ENCODE assay signal across 19 mouse cellular contexts in genomic region chr10:18283991-18284390, GRCm38 (mm10). TPM values are rescaled to one million over a fixed set of nuclear protein-coding genes. Genes with fewer than 3 reads are reported as not detected.
DNase-seq lines count a peak whose midpoint lies in the region; ATAC-seq and TF ChIP-seq lines count a peak whose summit lies in the region.
"Had no signal": no experiment of that assay in that cellular context is flagged by ENCODE, and none has a peak within 500 bp of the region (broad histone marks: within the 10 kb centered on the region; RNA-seq: fewer than 3 reads in every experiment).

No protein-coding gene starts in this region.

- no peak for TF ChIP-seq CTCF in kidney, adult 2 months (conservative IDR thresholded peaks at IDR 0.05; ENCODE audit: insufficient read depth, insufficient read length, low read depth, low read length)

- ATAC-seq in midbrain, embryonic 15.5 days (replicated peaks), result no peak
- ATAC-seq: activated CD4-positive, CD25-positive, alpha-beta regulatory T cell, adult 4 months; CD4-positive, CD25-positive, alpha-beta regulatory T cell, adult 4 months; forebrain, embryonic 13.5 days; forebrain, postnatal 0 days had no signal

- DNase-seq in adrenal gland, postnatal 14 days, result peak; percentile 7
- no peak for DNase-seq in adrenal gland, adult 2 months
- peak; percentile 56 for DNase-seq in kidney, adult 2 months
- no peak for DNase-seq in kidney, adult 18-20 months
- DNase-seq in Muller cell, postnatal 12 days (ENCODE audit: inconsistent ontology term), result peak; percentile 7
- DNase-seq in kidney, postnatal 14 days, result peak; percentile 56
- no peak for DNase-seq in ovary, postnatal 14 days (ENCODE audit: low spot score)
- DNase-seq: B cell, adult 2 months; cerebellum, adult 2 months; cerebellum, postnatal 10 days; forebrain, postnatal 0 days; gastrocnemius, postnatal 14 days had no signal

- H3K4me1 ChIP-seq in kidney, adult 2 months (ENCODE audit: control insufficient read depth, insufficient read depth, low read length), result no peaks in the 10 kb centered on the region
- H3K4me1 ChIP-seq in midbrain, embryonic 15.5 days, result no peaks in the 10 kb centered on the region
- H3K4me1 ChIP-seq: embryonic facial prominence, embryonic 10.5 days; forebrain, embryonic 13.5 days; hindbrain, embryonic 13.5 days had no signal

- 72% methylated on average over 5 of the region's 5 CpGs for WGBS in kidney, adult 2 months
- 88% methylated on average over 5 of the region's 5 CpGs for WGBS in midbrain, embryonic 15.5 days

- H3K4me3 ChIP-seq in kidney, adult 2 months (ENCODE audit: insufficient read depth, low read depth, low read length), result no peak overlapping the region
- H3K4me3 ChIP-seq in midbrain, embryonic 15.5 days, result no peak overlapping the region
- H3K4me3 ChIP-seq: embryonic facial prominence, embryonic 10.5 days; forebrain, embryonic 13.5 days; hindbrain, embryonic 13.5 days had no signal

- no peaks in the 10 kb centered on the region for H3K9me3 ChIP-seq in midbrain, embryonic 15.5 days
- H3K9me3 ChIP-seq: embryonic facial prominence, embryonic 10.5 days; forebrain, embryonic 13.5 days; G1E; hindbrain, embryonic 13.5 days had no signal

- TF ChIP-seq POLR2A in kidney, adult 2 months (IDR thresholded peaks at IDR 0.05; ENCODE audit: low read depth, low read length), result no peak

- no peak overlapping the region for H3K4me2 ChIP-seq in midbrain, embryonic 15.5 days
- H3K4me2 ChIP-seq: forebrain, embryonic 13.5 days; hindbrain, embryonic 13.5 days had no signal

- no peak overlapping the region for H3K27ac ChIP-seq in kidney, adult 2 months (ENCODE audit: insufficient read depth, low read depth, low read length)
- H3K27ac ChIP-seq in midbrain, embryonic 15.5 days, result no peak overlapping the region
- H3K27ac ChIP-seq: embryonic facial prominence, embryonic 10.5 days; forebrain, embryonic 13.5 days; hindbrain, embryonic 13.5 days had no signal

- H3K36me3 ChIP-seq in kidney, adult 2 months (ENCODE audit: control insufficient read depth, insufficient read depth, low read length), result no peaks in the 10 kb centered on the region
- no peaks in the 10 kb centered on the region for H3K36me3 ChIP-seq in midbrain, embryonic 15.5 days (replicated peaks)
- H3K36me3 ChIP-seq: embryonic facial prominence, embryonic 10.5 days; G1E; hindbrain, embryonic 13.5 days had no signal

- no peaks in the 10 kb centered on the region for H3K27me3 ChIP-seq in kidney, adult 2 months (replicated peaks; ENCODE audit: control insufficient read depth, insufficient read depth, low read length)
- H3K27me3 ChIP-seq in midbrain, embryonic 15.5 days (replicated peaks), result no peaks in the 10 kb centered on the region
- H3K27me3 ChIP-seq: forebrain, embryonic 13.5 days; hindbrain, embryonic 13.5 days had no signal

- H3K9ac ChIP-seq in midbrain, embryonic 15.5 days, result no peak overlapping the region
- H3K9ac ChIP-seq: forebrain, embryonic 13.5 days; forebrain, postnatal 0 days; hindbrain, embryonic 13.5 days had no signal

RNA-seq across cellular contexts. Expression of gene Nhsl1, which starts 34.8 kb away (rescaled TPM):
- 6.5 and 6.6 TPM in 2 replicates for total RNA-seq in adrenal gland, postnatal 14 days (2021)
- total RNA-seq in adrenal gland, adult 2 months (2021), result 1 to 10 TPM; 3.7 to 4.3 TPM
- polyA plus RNA-seq in adrenal gland, adult 2 months (2012; rRNA removed), result 1.5 and 2.2 TPM in 2 replicates
- polyA plus RNA-seq in kidney, adult 2 months (2012; rRNA removed), result 10.4 and 11.7 TPM in 2 replicates
- 12.7 and 12.9 TPM in 2 replicates for polyA plus RNA-seq in midbrain, embryonic 15.5 days (2015; fragmentation: Nextera tagmentation; extraction: Ambion mirVana)
- polyA plus RNA-seq: G1E had no signal

RNA-seq across cellular contexts. Expression of gene Ccdc28a, which starts 49.2 kb away (rescaled TPM):
- total RNA-seq in adrenal gland, postnatal 14 days (2021), result 8.1 and 9.8 TPM in 2 replicates
- total RNA-seq in adrenal gland, adult 2 months (2021), result 10 to 100 TPM; 10.5 to 12.2 TPM
- polyA plus RNA-seq in adrenal gland, adult 2 months (2012; rRNA removed), result 15.4 and 18.2 TPM in 2 replicates
- polyA plus RNA-seq in kidney, adult 2 months (2012; rRNA removed), result 29.5 and 35.0 TPM in 2 replicates
- polyA plus RNA-seq in midbrain, embryonic 15.5 days (2015; fragmentation: Nextera tagmentation; extraction: Ambion mirVana), result 6.8 and 7.7 TPM in 2 replicates

Comparison
In these comparisons a context has a peak if more than half of its experiments do, and no peak if none do; other contexts are left out.
1. DNase-seq: peak in adrenal gland, postnatal 14 days (single experiment), kidney, adult 2 months (single experiment), Muller cell, postnatal 12 days (single experiment) and kidney, postnatal 14 days (single experiment); none in adrenal gland, adult 2 months (single experiment), kidney, adult 18-20 months (single experiment) and ovary, postnatal 14 days (single experiment).